Mouse (Mus musculus) liver, embryonic 14.5 days (tissue): ENCODE data around the gene Mrps23.

Source experiments
- CTCF ChIP-seq: IDR thresholded peaks from 2 replicates; pipeline ENCODE4 v1.5.1; 2016; ENCODE audit warnings: antibody characterized with exemption, low read depth, control low read depth
- EP300 ChIP-seq: IDR thresholded peaks from 2 replicates; pipeline ENCODE4 v1.6.1; 2016; ENCODE audit warnings: antibody characterized with exemption, low read depth

GRCm38 (mm10) chr11:88248636-88249035 is 44.4 kb downstream of the Mrps23 start:
- TF ChIP-seq CTCF (no peak), EP300 (no peak)
